Mouse (Mus musculus) megakaryocyte, adult 5-6 weeks (primary cell): ENCODE measurements around the gene Gm14525. TPM values are rescaled to one million over a fixed set of nuclear protein-coding genes. Genes with fewer than 3 reads are reported as not detected.
"Not testable (repeated sequence)": the region's sequence is repeated elsewhere in the genome, so short reads cannot be mapped to it uniquely, and the experiment has no call there.

Source experiments
- ATAC-seq: 2 replicates; pipeline ENCODE4 v1.8.0; 2016; ENCODE audit warnings: mild to moderate bottlenecking, inconsistent platforms; ENCODE audit not compliant: poor library complexity, severe bottlenecking
- total RNA-seq, 2 experiments: library from RNA; stranded (forward) in 1 of 2; stranded (reverse) in 1 of 2; fragments of 153-499, 151-499 nt in 1 of 2; fragments of 221-1000, 200-1000 nt in 1 of 2; gene quantifications; 2 replicates each; pipeline versions ENCODE4 v1.2.3 to v1.2.4; 2015 to 2017

The Gm14525 gene
- total RNA-seq (2015) (not detected in 2 replicates), total RNA-seq (2017) (not detected in 2 replicates)

DNA sequence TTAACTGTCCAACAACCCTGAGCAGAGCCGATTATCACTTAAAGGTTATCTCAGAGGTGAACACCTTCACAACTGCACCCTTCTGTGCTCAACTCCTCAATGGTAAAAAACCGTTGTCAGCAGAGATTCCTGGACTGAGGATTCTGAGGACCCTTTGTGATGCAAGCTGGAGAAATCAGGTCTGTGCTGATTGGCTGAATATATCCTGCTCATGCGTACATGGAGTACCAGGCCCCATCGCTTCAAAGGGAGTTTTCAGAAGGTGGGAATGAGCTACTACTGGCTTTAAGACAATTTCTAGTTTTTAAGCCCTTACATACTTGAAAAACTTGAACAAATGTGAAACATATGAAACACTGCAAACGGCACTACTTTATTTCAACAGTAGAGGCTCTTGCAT is at the start of gene Gm14525:
Gene Gm14525, minus strand, starts transcription at position 101 of the 400 bp plus-strand sequence.
- ATAC-seq: not testable (repeated sequence)

Other genes starting within 250 kb of the Gm14525 start
- gene Slx, start 157.1 kb downstream of the Gm14525 start, total RNA-seq (2015): not detected in 2 replicates
- gene Slx, start 157.1 kb downstream of the Gm14525 start, total RNA-seq (2017): not detected in 2 replicates
- not detected in 2 replicates for gene Gm6121, start 233.1 kb upstream of the Gm14525 start, total RNA-seq (2015)
- not detected in 2 replicates for gene Gm6121, start 233.1 kb upstream of the Gm14525 start, total RNA-seq (2017)